Mouse (Mus musculus) gonadal fat pad, adult 2 months (tissue): ENCODE data around the gene U2af1l4. TPM values are rescaled to one million over a fixed set of nuclear protein-coding genes. Genes with fewer than 3 reads are reported as not detected.
A peak's percentile ranks its signal among the peaks of the same experiment; 100 is the strongest.

Source experiments
- DNase-seq: peaks from one replicate; pipeline ENCODE4 v3.0.0-alpha.2; 2012; ENCODE audit warnings: low read depth
- polyA plus RNA-seq: library from polyadenylated mRNA; depleted of rRNA; stranded (reverse); fragments of >200 nt; gene quantifications from 2 replicates; pipeline ENCODE4 v1.2.3, GENCODE M21; 2012

The U2af1l4 gene
- polyA plus RNA-seq, 1 experiment, result 55.9 TPM

DNA sequence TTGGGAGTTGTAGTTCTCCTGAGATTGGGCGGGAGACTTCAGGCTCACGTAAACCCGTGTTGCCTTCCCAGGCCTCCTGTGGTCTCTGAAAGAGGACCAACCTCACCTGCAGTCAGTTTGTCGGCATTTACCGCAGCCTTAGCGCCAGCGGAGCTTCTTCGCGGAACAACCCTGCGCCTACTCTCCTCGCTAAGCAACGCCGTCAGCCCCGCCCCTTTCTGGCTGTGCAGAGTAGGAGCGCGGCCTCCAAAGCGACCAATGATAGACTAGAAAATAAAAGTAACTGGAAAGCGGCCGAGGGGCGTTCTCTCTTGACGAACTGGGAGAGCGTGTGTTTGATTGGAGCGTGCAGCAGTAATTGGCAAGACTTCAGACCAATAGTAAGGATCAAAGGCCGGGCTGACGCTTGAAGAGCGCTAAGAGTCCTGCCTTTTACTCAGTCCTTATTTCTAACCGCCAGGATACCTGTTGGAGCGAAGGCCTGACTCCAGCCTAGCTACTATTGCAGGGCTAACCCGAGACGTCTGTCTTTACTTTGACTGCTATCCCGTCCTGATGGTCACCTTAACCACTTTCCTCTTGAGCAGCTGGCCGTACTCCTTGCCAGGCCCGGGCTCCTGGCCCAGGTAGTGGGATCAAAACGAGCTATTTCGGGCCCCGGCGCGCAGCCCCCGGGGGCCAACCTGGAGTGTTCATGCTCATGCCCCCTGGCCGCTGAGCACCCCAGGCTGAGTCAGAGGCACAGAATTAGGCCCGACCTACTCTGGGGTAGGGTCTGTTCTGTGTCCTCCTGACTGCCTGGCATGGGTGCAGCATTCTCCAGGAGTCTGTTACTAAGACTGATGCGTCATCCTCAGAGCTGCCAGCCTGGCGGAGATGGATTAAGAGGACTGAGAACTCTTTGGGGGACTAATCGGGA is 10.7 kb upstream of the U2af1l4 start, which contains the start of the genes Hspb6 and Proser3:
Gene Hspb6, plus strand, starts transcription at position 77 of the 919 bp plus-strand sequence.
Gene Proser3, minus strand, starts transcription at position 198 of the 919 bp plus-strand sequence.
- DNase-seq, result peak; percentile 96

DNA sequence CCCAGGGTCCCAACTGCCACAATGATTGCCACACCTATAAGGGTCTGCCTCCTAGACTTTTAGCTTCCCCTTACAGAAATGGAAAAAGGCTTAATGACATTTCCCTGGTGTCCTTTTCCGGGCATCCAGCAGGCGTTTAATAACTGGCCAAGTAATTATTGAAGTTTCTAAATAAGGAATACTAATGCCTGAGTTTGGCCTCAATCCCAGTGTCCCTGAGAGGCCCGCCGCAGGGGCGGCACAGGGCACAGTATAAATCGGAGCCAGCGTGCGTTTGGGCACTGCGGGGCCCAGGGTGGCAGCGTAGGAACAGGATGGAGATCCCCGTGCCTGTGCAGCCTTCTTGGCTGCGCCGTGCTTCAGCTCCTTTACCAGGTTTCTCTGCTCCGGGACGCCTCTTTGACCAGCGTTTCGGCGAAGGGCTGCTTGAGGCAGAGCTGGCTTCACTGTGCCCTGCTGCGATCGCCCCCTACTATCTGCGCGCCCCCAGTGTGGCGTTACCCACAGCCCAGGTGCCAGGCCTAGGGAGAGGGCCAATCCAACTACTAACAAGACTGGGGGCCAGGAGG is 10.0 kb upstream of the U2af1l4 start:
- DNase-seq, result no peak

DNA sequence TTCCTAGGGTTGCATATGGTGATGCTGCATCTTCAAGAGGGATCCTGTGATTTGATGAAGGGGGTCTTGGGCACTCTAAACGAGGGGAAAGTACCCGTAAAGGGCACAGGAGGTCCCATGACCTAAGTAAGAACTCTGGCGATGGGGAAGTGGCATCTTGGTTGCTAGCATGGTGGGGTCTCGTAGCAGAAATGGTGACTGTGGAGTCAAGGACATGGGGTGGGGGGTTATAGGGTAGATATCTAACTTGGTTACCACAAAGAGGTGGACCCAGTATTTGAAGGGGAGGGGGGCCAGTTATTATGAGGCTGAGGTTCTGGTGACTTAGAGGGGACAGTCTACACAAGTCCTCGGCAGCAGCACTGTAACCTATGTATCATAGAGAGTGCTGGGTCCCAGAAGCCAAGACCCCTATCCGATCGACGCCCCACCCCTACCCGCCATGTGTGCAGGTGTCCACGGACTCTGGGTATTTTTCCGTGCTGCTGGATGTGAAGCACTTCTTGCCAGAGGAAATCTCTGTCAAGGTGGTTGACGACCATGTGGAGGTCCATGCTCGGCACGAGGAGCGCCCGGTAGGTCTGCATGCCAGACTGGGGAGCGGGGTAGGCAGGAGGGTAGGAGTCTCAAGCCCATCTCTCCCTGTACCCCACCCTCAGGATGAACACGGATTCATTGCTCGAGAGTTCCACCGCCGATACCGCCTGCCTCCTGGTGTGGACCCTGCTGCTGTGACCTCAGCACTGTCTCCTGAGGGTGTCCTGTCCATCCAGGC is 9.1 kb upstream of the U2af1l4 start:
- no peak for DNase-seq

DNA sequence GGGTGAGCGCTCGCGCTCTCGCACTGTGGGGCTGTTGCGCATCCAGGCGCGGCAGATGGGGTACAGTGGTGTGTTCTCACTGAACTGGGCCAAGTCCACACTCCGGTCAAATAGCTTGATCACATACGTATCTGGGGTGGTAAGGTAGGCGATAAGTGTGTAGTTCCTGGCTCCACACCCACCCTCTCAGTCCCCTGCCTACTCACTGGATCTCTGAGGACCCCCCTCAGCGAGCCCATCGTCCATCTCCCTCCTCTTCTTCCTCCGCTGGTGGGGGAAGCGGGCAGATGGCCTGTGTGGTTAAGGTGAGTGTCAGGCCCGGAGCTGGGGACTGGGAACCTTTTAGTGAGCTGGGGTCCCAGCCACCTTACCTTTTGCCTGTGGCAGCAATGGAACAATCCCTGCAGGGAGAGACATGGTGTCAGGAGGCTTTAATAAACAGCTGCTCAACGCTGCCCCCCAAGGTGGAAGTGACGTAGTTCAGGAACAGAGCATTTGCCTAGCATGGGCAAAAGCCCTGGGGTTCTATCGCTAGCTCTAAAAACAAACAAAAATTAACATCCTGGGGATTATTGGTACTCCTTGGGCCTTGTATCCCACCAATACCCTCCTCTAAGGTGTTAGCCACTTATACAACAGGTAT is 6.1 kb upstream of the U2af1l4 start:
- no peak for DNase-seq

DNA sequence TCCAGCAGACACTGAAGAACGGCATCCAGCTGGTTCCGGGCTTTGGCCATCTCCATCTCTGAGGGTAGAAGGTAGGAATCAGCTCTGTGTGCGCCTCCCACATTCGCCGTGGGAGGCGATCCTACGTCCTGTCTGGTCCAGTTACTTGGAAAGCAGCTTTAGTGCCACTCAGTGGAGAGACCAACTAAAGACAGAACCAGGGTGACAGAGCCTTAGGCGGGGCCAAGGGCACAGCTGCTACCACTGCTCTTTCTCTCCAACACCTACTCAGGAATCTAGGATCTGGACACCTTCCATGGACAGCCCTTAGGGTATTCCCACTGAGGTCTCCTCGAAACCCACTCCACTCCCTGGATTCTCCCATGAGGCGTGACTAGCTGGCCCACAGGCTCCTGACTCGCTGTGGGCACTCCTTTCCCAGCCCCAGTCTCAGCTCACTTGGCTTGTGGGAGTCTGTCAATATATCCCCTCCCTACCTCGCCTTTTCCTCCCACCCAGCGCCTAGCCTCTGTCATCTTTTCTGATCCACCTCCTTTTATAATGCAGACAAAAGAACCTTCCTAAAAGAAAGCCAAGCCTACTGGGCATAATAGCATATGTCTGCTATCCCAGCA is 5.1 kb upstream of the U2af1l4 start:
- DNase-seq, result no peak

DNA sequence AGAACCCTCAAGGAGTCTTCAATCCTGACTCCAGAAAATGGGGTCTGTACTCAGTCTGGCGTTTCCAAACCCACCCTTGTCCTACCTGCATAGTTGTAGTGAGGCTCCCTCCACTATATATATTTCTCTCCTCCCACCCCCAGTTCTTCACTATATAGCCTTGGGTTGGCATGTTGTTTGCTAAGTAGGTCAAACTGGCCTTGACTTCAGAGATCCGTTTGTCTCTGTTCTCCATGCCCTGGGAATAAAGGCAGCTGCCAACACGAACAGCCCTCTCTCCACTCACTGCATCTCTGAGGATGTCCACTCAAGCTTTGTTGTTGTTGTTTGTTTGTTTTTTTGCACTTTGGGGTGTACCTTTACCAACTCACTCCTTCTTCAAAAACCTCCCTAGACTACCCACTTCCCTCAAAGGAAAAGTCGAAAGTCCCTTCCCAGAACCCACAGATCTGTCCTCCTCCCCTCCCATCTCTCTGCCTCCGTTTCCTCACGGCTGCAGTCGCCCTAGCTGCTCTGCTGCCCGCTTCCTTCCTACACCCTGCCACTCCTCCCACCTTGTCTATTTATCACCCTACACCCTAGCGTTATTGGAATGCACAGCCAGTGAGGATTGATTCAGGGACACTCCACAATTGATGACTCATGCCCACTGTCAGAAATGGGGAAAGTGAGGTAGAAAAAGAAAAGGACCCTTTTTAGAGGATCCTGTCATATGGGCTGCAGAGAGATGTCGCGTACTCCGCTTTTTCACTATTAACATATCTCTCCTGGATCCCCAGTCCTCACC is 4.3 kb upstream of the U2af1l4 start:
- DNase-seq, result no peak

DNA sequence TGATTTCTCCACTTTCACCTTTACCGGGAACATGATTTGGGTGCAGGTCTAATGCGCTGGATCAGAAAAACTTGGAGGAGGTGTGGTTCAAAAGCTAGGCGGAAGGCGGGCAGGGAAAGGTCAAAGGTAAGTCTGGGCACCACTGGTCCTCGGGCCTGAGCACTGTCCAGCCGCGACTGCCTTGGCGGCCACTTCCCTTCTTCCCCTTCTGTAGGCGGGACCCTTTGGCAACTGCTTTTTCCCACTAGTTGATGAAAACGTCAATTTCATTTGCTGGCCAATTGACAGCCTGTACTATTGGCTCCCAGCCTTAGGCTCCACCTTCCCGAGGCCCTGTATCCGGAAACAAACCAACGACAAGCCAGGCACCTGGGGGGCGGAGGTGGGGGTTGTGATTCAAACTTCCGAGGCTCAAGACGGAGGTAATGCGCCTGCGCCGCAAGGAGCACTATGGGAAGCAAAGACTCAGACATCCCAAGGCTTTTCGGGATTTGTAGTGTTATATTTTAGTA is 3.6 kb upstream of the U2af1l4 start, which contains the start of gene Lin37:
Gene Lin37, minus strand, starts transcription at position 396 of the 512 bp plus-strand sequence.
- DNase-seq, result peak; percentile 91

DNA sequence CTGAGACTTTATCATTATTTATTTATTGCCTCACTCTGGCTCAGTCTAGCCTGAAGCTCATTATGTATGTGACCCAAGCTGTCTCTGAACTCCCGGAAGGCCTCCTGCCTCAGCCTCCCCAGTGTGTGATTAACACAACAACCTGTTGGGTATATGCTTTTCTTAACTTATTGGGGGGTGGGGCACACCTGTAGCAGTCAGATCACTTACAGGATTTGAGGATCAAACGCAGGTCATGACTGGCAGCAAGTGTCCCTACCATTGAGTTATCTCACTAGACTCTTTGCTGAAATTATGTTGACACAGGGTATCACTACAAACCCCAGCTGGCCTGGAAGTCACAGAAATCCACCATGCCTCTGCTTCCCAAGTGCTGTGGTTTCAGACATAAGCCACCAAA is 2.8 kb upstream of the U2af1l4 start:
- DNase-seq, result no peak

DNA sequence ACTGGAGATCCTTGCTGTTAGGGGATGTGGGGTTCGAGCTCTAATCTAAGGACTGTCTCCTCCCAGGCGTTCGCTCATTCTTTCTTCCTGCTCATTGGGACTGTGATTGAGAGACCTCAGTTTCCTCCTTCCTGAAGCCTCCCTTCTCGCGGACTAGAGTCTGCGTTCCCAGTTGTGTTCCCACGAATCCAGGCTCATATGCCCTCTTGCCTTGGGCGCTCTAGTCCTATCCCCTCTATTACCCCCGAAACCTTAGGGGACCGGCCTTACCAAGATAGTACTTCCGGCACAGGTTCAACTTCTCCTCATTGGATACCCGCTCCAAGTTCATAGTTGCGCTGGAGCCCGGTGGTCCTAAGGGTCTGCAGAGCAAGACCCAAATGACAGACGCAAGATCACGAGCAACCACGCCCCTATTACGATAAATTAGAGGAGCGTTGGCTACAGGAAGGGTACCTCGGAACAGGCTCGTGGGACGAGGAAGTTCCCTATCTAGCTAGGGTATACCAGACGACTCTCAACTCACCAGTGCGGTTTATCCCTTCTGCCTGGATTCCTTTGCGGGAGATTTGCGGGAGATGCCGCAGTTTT is 480 bp upstream of the U2af1l4 start:
- DNase-seq, result no peak

DNA sequence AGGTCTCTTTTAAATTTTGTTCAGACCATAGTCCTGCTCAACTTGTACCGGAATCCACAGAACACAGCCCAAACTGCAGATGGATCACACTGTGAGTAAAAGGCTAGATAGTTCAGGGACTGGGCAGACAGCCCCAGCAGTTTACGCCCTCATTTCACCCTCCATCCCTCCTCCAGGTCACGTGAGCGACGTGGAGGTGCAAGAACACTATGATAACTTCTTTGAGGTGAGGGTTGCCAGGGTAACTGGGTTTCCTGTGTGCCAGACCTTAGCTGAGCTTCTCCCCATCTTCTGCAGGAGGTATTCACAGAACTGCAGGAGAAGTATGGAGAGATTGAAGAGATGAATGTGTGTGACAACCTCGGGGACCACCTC is 792 bp downstream of the U2af1l4 start:
- DNase-seq, result no peak

DNA sequence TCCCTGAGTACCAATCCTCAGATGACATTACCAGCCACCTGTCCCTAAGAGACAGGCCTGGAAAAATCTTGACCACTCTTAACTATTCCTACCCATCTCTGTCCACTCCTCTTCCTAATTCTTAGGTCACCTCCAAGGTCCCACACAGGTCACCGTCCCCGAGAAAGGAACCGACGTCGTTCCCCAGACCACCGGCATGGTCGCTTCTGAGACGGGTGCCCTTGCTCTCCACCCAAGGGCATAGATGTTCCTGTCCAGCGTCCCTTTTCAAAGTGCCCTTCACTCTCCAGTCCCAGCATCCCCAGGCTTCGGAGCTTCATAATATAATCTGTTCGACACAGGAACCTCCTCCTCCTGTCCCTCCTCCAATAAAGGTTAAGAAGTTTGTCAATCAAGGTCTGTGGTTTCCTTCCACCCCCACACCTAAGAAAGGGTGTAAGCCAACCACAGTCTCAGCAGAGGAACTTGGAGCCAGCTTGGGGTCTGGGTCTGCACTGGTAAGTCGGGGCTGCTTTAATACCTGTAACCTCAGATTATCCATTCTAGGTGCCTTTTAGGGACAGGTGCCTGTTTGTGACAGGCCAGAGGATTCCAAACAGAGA is 2.0 kb downstream of the U2af1l4 start, which contains the start of gene Igflr1:
Gene Igflr1, plus strand, starts transcription at position 458 of the 602 bp plus-strand sequence.
- DNase-seq, result no peak

DNA sequence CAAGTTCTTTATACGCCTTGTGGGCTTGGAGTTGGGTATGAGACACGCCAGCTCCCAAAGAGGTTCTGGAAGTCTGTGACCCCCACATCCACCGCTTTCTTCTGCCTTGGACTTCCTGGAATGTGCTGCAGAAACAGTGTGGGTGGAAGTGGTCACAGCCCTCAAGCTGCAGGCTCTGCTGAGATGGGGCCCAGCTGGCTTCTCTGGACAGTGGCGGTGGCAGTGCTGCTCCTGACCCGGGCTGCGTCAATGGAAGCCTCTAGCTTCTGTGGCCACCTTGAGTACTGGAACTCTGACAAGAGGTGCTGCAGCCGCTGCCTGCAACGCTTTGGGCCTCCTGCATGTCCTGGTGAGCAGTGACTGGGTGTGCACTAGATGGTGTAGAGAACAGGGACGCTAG is 2.9 kb downstream of the U2af1l4 start:
- no peak for DNase-seq

DNA sequence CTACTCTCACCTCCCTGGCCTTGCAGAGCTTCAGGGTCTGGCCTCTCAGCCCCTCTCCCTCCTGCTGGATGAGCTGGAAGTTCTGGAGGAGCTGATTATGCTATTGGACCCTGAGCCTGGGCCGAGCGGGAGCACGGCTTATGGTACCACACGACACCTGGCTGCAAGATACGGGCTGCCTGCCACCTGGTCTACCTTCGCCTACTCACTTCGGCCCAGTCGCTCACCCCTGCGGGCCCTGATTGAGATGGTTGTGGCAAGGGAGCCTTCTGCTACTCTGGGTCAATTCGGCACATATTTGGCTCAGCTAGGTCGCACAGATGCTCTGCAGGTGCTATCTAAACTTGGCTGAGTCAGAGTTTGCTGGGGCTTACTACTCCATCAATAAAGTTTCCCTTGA is 4.5 kb downstream of the U2af1l4 start:
- DNase-seq, result no peak

DNA sequence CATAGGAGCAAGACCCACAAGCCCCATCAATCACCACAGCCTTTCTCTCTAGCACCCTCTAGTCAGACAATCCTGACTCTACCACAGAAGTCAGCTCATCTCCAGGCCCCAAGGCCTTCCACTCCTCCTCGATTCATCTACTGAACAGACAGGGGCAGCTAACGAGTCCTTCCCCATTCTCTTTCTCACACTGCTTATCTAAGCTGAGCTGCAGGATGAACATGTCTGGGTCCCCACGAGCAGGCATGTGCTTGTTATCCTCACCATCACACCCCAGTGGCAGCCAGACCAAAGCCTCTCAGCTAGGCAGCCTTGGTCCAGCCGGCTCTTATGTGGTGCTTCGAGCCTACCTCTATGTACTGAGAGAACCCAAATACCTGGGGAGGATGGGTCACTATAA is 9.3 kb downstream of the U2af1l4 start:
- DNase-seq, result no peak

DNA sequence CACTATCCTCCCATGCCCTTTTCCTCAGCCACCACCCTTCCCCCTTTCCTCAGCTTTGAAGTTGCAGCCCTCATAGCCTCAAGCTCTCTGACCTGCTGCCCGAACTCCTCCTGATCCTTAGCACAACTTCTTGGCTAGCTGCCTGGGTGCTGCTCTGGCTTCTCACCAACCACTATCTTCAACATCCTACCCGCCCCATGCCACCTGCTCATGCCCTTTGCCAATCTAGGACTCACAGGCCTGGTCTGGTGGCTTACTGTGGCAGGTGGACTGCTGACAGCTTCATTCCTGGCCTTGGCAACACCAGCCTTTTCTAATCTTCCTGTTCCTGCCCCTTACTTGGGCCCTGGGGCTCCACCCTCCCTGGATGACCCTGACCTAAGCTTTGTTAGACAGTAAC is 9.9 kb downstream of the U2af1l4 start:
- DNase-seq, result no peak

DNA sequence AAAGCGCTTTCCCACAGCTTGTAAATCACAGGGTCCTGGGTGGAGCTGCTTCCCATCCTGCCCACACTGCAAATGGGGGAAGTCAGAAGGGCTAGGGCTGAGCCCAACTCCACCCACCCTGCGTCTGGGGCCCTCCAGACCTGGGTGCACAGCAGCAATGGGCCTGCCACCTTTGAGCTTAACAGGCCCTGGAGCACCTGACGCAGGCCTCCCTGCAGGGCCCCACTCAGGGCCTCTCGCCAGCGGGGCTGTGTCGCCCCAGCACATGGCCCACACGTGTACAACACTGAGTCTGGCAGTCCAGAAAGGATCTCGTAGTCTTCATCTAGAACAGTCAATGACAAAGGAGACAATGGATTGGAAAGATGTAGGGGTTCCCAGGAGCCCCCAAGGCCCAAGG is 16.8 kb downstream of the U2af1l4 start:
- no peak for DNase-seq

DNA sequence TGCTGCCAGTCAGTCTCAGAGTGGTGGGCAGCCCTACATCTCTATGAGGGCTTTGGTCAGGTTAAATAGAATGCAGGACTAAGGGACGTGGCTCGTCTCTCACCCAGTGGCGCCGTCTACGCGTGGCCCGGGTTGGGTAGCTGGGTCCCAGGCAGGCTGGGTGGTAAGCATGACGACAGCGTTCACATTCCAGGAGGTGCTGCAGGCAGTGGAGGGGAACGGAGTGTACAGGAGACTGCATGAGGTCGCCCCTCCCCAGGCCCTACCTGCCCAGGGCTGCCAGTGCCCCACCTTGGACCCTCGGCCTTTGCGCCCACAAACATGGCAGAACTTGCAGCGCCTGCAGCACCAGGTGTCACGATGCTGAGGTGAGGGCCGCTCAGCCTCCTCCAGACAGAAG is 18.4 kb downstream of the U2af1l4 start:
- DNase-seq, result no peak

DNA sequence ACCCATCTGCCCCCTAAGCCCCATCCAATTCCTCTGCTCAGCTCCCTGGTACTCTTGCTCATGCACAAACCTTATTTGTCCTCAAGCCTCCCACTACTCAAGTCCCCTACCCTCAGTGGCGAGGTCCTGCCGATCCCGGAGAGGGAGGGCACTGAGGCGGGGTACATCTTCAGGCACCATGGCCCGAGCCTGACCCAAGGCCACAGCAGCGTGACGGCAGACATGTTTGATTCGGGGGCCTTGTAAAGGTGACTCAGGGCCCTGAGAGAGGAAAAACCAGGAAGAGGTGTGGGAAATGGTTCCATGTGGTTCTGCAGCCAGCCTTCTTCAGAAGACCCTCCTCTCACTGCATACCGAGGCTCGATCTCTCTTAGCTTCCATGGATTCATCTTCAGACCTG is 21.2 kb downstream of the U2af1l4 start:
- no peak for DNase-seq

DNA sequence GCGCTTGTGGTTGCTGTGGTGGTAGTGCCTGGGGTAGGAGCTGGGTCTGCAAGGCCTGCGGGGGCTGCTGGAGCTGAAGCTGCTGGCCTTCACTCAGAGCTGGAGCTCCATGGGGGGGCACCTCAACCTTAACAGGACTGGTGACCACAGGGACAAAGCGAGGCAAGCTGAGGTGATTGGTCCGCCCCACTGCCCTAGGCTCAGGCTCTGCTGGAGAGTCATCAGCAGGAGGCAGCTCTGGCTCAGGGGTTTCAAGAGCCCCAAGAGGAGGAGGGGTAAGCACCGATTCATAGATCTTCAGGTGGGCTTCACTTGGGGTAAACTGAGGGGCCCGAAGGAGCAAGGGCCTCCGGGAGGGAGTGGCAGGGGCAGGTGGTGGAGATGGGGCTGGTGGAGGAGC is 22.1 kb downstream of the U2af1l4 start:
- no peak for DNase-seq
